Mouse (Mus musculus) heart, adult 2 months (tissue): ENCODE measurements at regions not wholly inside any gene's neighbourhood (a gene's known extent, or its start where the extent isn't known, plus 50 kb on each side); places are given as distances from the start of the nearest gene placed in this dataset.

Experiments used
- DNase-seq, 2 experiments: peaks; one replicate each; pipeline ENCODE4 v3.0.0; 2021
- H3K27ac ChIP-seq: fragments of 200-600 bp; 2 replicates; pipeline ENCODE4 v1.8.1; 2022
- H3K27me3 ChIP-seq: fragments of 200-500 bp; 2 replicates; pipeline ENCODE4 v1.6.1; 2012; ENCODE audit warnings: mild to moderate bottlenecking, low read length, inconsistent platforms, mixed read lengths; ENCODE audit not compliant: control insufficient read depth, insufficient read depth
- H3K36me3 ChIP-seq: fragments of 200-500 bp; 2 replicates; pipeline ENCODE4 v1.6.1; 2012; ENCODE audit warnings: low read length, inconsistent platforms; ENCODE audit not compliant: control insufficient read depth, insufficient read depth
- H3K4me1 ChIP-seq: fragments of 200-500 bp; 2 replicates; pipeline ENCODE4 v1.6.1; 2011; ENCODE audit warnings: low read length; ENCODE audit not compliant: control insufficient read depth, insufficient read depth
- H3K4me3 ChIP-seq: fragments of 200-600 bp; 2 replicates; pipeline ENCODE4 v1.8.1; 2022
- H3K79me2 ChIP-seq: fragments of 200-500 bp; replicated peaks from 2 replicates; pipeline ENCODE4 v1.6.1; 2012; ENCODE audit warnings: mild to moderate bottlenecking, inconsistent platforms, low read length, moderate library complexity, mixed read lengths; ENCODE audit not compliant: control insufficient read depth, insufficient read depth
- H3K9ac ChIP-seq: fragments of 200-500 bp; 2 replicates; pipeline ENCODE4 v1.6.1; 2012; ENCODE audit warnings: low read depth, mild to moderate bottlenecking, control low read depth, inconsistent platforms, low read length, mixed read lengths
- CTCF ChIP-seq: fragments of 200-600 bp; IDR thresholded peaks from 2 replicates; pipeline ENCODE4 v1.8.1; 2022; ENCODE audit warnings: antibody characterized with exemption, mild to moderate bottlenecking, moderate library complexity
- EP300 ChIP-seq: fragments of 200-500 bp; IDR thresholded peaks from 2 replicates; pipeline ENCODE4 v1.6.1; 2011; ENCODE audit warnings: low read depth, low read length, control low read depth; ENCODE audit not compliant: insufficient read depth
- POLR2A ChIP-seq: fragments of 200-500 bp; IDR thresholded peaks from 2 replicates; pipeline ENCODE4 v1.6.1; 2011; ENCODE audit warnings: mild to moderate bottlenecking, low read depth, low read length, control low read depth; ENCODE audit not compliant: insufficient read depth
- WGBS: fragments of 180-500 bp; shearing (Covaris S2); methylation state at CpG from one replicate; pipeline ENCODE4 v1.1.7; 2018; 5-methylcytosine and 5-hydroxymethylcytosine counted together
- intact Hi-C: fragments of 180-260 bp; cut with DNase I; formaldehyde crosslinking; loops from one replicate; pipeline ENCODE4 v1.15.1; 2025

DNA sequence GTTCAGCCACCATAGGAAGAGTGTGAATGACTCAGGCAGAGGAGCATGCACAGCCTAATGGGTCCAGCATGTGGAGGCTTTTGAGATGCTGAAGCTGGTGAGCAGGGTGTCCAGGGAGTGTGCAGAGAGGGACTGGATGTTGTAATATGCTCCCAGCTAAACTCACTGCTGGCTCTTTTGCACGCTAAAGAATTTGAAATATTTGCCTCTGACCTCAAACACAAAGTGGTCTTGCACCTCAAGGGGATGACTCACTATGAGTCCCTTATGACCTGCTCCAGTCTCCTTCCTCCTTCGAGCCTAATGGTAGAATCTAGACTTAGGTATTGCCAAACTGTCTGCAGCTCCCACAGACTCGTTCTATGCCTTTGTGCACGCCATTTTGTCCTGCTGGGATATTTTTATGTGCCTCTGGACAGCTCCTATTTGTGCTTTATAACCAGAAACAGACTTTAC lies 55.0 kb upstream of the Slit3 start:
- H3K9ac ChIP-seq = no peak overlapping the region
- WGBS = 38% methylated on average over 4 of the region's 4 CpGs
- no peaks in the 10 kb centered on the region for H3K79me2 ChIP-seq
- H3K36me3 ChIP-seq = no peaks in the 10 kb centered on the region
- H3K4me3 ChIP-seq = no peak overlapping the region
- H3K4me1 ChIP-seq = no peaks in the 10 kb centered on the region
- DNase-seq = peak in 1 of 2 experiments; percentile 30
- no peaks in the 10 kb centered on the region for H3K27me3 ChIP-seq
- intact Hi-C loops = no loop called here
- no peak overlapping the region for H3K27ac ChIP-seq
- TF ChIP-seq POLR2A = no peak
- TF ChIP-seq CTCF = no peak
- TF ChIP-seq EP300 = no peak

DNA sequence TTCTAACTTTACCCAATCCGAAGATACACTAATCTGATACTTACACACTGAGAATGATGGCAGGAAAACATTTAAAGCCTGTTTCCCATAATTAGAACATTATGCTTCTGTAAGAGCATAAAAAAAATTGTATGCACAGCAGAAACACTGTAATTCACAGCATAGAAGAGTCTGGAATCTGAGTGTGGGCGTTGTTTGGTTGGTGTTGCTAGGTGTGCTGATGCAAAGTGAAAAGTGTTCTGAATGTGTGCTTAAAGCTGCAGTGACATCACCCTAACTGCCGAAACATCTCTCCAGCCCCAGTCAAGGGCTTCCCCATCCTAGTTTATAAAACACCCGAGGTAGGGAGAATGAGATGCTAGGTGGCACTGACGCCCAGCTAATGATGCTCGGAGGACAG lies 63.2 kb upstream of the Slit3 start:
- Histone ChIP-seq H3K27ac (no peak overlapping the region), H3K9ac (no peak overlapping the region), H3K79me2 (no peaks in the 10 kb centered on the region), H3K36me3 (no peaks in the 10 kb centered on the region), H3K4me1 (no peaks in the 10 kb centered on the region), H3K27me3 (0 out of 2 replicates have a peak, but pooled peaks cover 2% of the 10 kb centered on the region), H3K4me3 (no peak overlapping the region)
- TF ChIP-seq CTCF (no peak), EP300 (no peak), POLR2A (no peak)
- 80% methylated on average over 6 of the region's 6 CpGs for WGBS
- intact Hi-C loops = no loop called here
- no peak for DNase-seq

- Histone ChIP-seq H3K4me3 (no peak overlapping the region), H3K4me1 (no peaks in the 10 kb centered on the region), H3K79me2 (no peaks in the 10 kb centered on the region), H3K27me3 (0 out of 2 replicates have a peak, but pooled peaks cover 2% of the 10 kb centered on the region), H3K36me3 (no peaks in the 10 kb centered on the region), H3K27ac (no peak overlapping the region), H3K9ac (no peak overlapping the region)
- TF ChIP-seq EP300 (no peak), POLR2A (no peak), CTCF (no peak)
- DNase-seq = no peak
- intact Hi-C loops = no loop called here
- WGBS = 86% methylated on average over 7 of the region's 7 CpGs
Measured at GRCm38 (mm10) chr11:35055496-35056125, 65.4 kb upstream of the Slit3 start.

GRCm38 (mm10) chr11:35053613-35053950 lies 67.4 kb upstream of the Slit3 start:
- WGBS = 39% methylated on average over 2 of the region's 2 CpGs
- Histone ChIP-seq H3K27me3 (0 out of 2 replicates have a peak, but pooled peaks cover 2% of the 10 kb centered on the region), H3K27ac (no peak overlapping the region), H3K9ac (no peak overlapping the region), H3K4me3 (no peak overlapping the region), H3K79me2 (no peaks in the 10 kb centered on the region), H3K36me3 (no peaks in the 10 kb centered on the region), H3K4me1 (no peaks in the 10 kb centered on the region)
- no peak for DNase-seq
- TF ChIP-seq CTCF (no peak), POLR2A (no peak)
- intact Hi-C loops = no loop called here

DNA sequence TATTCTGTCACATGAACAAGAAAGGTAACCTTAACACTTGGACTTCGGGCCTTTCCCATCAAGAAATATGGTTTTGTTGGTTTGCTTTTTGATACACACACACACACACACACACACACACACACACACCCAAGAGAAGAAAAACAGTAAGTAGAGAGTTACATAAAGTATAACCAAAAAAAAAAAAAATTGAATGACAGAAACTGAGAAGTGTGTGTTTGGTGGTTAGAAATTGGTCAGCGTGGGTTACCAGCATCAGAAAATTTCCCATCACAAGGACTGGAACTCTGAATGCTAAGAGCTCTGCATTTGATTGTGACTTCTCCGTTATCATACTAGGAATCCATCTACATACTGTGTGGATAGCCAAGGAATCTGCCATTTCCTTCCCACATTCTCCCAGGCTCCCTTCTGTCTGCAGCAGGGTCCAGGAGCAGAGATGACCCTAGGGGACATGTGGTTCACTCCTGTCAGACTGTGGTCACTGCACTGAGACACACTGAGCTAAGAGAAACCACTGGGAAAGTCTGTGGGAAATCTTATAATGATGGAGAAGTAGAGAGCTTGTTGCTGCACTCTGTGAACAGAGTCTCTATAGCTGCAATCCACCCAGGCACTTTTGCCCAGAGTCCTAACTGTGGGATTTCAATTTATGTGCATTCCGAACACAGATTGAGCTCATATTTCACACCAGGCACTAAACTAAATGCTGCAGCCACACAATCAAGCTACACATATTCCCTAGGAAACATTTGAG lies 68.0 kb upstream of the Slit3 start:
- 0 out of 2 replicates have a peak, but pooled peaks cover 2% of the 10 kb centered on the region for H3K27me3 ChIP-seq
- intact Hi-C loops = no loop called here
- WGBS = 74% methylated on average over 4 of the region's 4 CpGs
- no peak overlapping the region for H3K9ac ChIP-seq
- no peak overlapping the region for H3K27ac ChIP-seq
- no peaks in the 10 kb centered on the region for H3K36me3 ChIP-seq
- H3K4me1 ChIP-seq = no peaks in the 10 kb centered on the region
- no peak overlapping the region for H3K4me3 ChIP-seq
- H3K79me2 ChIP-seq = no peaks in the 10 kb centered on the region
- TF ChIP-seq CTCF (no peak), POLR2A (no peak), EP300 (no peak)
- DNase-seq = no peak

DNA sequence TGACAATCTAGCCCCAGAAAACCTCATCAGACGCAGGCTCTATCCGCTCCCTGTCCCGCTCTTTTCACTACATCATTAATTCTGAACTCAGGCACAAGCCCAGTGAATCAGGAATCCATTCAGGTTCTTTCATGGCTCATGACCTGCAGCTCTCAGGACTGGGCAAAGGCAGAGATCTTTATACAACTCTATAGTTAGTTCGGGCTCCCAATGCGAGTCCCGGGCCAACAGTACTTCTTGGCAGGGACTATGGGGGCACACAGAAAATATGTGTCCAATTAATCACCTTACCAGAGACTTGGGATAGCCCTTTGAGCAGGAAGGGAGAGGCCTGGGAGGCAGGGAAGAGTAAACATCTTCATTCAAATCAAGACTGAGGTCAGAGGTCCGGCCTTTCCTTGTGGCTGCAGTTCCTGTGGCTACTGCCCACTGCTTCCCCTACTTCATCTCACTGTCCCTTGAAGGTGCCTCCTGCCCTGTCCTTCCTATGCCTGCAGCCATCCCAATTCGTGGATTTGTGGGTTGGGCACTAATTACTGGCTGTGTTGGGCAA lies 71.3 kb upstream of the Slit3 start:
- DNase-seq = no peak
- WGBS = 79% methylated on average over 8 of the region's 8 CpGs
- H3K79me2 ChIP-seq = no peaks in the 10 kb centered on the region
- no peaks in the 10 kb centered on the region for H3K36me3 ChIP-seq
- intact Hi-C loops = no loop called here
- TF ChIP-seq POLR2A (no peak), EP300 (no peak), CTCF (no peak)
- 0 out of 2 replicates have a peak, but pooled peaks cover 2% of the 10 kb centered on the region for H3K27me3 ChIP-seq
- no peak overlapping the region for H3K9ac ChIP-seq
- H3K4me3 ChIP-seq = no peak overlapping the region
- H3K4me1 ChIP-seq = no peaks in the 10 kb centered on the region
- H3K27ac ChIP-seq = no peak overlapping the region
